Mouse (Mus musculus) heart, embryonic 16.5 days (tissue): ENCODE data around the gene Lmod1. TPM values are rescaled to one million over a fixed set of nuclear protein-coding genes. Genes with fewer than 3 reads are reported as not detected.

Source experiments
- ATAC-seq: fragments of 200-750 bp; cut with Nextera tagmentation; replicated peaks from 2 replicates; pipeline ENCODE4 v1.8.0; 2017; ENCODE audit warnings: moderate number of reproducible peaks; ENCODE audit not compliant: insufficient read depth, low FRiP score; ENCODE audit errors: extremely low read depth
- H3K27ac ChIP-seq: fragments of 300-500 bp; sonication (generic); 2 replicates; pipeline ENCODE4 v1.5.1; 2014; ENCODE audit warnings: mild to moderate bottlenecking, low read length, control low read depth, moderate library complexity
- H3K27me3 ChIP-seq: fragments of 300-500 bp; sonication (generic); 2 replicates; pipeline ENCODE4 v1.6.1; 2014; ENCODE audit warnings: low read length, mixed read lengths; ENCODE audit not compliant: control insufficient read depth, insufficient read depth
- H3K36me3 ChIP-seq: fragments of 300-500 bp; sonication (generic); 2 replicates; pipeline ENCODE4 v1.6.1; 2014; ENCODE audit not compliant: control insufficient read depth, insufficient read depth
- H3K4me1 ChIP-seq: fragments of 300-500 bp; sonication (generic); 2 replicates; pipeline ENCODE4 v1.6.1; 2014; ENCODE audit warnings: low read length, mixed read lengths; ENCODE audit not compliant: control insufficient read depth, insufficient read depth
- H3K4me2 ChIP-seq: fragments of 300-500 bp; sonication (generic); 2 replicates; pipeline ENCODE4 v1.6.1; 2014; ENCODE audit warnings: low read depth, mild to moderate bottlenecking, control low read depth, low read length
- H3K4me3 ChIP-seq: fragments of 300-500 bp; sonication (generic); 2 replicates; pipeline ENCODE4 v1.5.1; 2014; ENCODE audit warnings: mild to moderate bottlenecking, control low read depth, low read length
- H3K9ac ChIP-seq: fragments of 300-500 bp; sonication (generic); 2 replicates; pipeline ENCODE4 v1.6.1; 2014; ENCODE audit warnings: low read length, control low read depth
- H3K9me3 ChIP-seq: fragments of 300-500 bp; sonication (generic); replicated peaks from 2 replicates; pipeline ENCODE4 v1.6.1; 2016; ENCODE audit warnings: low read length; ENCODE audit not compliant: control insufficient read depth
- WGBS: fragments of 180-500 bp; shearing (Covaris S2); extraction: QIAGEN DNeasy Blood & Tissue Kit; methylation state at CpG from one replicate; pipeline ENCODE4 v1.1.7; 2014; 5-methylcytosine and 5-hydroxymethylcytosine counted together
- polyA plus RNA-seq: library from polyadenylated mRNA; unstranded; fragments of >200 nt; fragmentation: Nextera tagmentation; extraction: Ambion mirVana; gene quantifications from 2 replicates; pipeline ENCODE4 v1.2.1, GENCODE M21; 2015

The Lmod1 gene
- polyA plus RNA-seq, 1 experiment from 2014 or later: 1.7 TPM

- H3K27ac ChIP-seq: peak overlapping the region; percentile 84; the same call in 1 of the 2 replicates
- no peak overlapping the region for H3K9ac ChIP-seq
- no peaks in the 10 kb centered on the region for H3K9me3 ChIP-seq
- H3K4me2 ChIP-seq: no peak overlapping the region
- H3K4me3 ChIP-seq: no peak overlapping the region
- no peak for ATAC-seq
- peaks cover 51% of the 10 kb centered on the region for H3K36me3 ChIP-seq
- WGBS: 84% methylated on average over 4 of the region's 4 CpGs
- peaks cover 24% of the 10 kb centered on the region for H3K4me1 ChIP-seq
- H3K27me3 ChIP-seq: no peaks in the 10 kb centered on the region
Measured at GRCm38 (mm10) chr1:135412130-135412529, 87.5 kb downstream of the Lmod1 start.

GRCm38 (mm10) chr1:135413996-135414395 lies 89.4 kb downstream of the Lmod1 start:
- Histone ChIP-seq H3K9me3 (no peaks in the 10 kb centered on the region), H3K4me3 (no peak overlapping the region), H3K27me3 (no peaks in the 10 kb centered on the region), H3K4me2 (0 out of 2 replicates have a peak overlapping the region, but pooled peaks have one; percentile 2), H3K4me1 (peaks cover 24% of the 10 kb centered on the region), H3K9ac (no peak overlapping the region), H3K36me3 (peaks cover 52% of the 10 kb centered on the region), H3K27ac (peak overlapping the region; percentile 72)
- no peak for ATAC-seq

Other genes starting within 250 kb of the Lmod1 start
- 2.5 and 4.6 TPM in 2 replicates for gene Lgr6, start 219.5 kb upstream of the Lmod1 start, polyA plus RNA-seq
- gene Ptpn7, start 192.1 kb upstream of the Lmod1 start, polyA plus RNA-seq: 7.3 and 20.5 TPM in 2 replicates
- gene Arl8a, start 178.0 kb upstream of the Lmod1 start, polyA plus RNA-seq: 40.2 and 43.9 TPM in 2 replicates
- gene Gpr37l1, start 157.1 kb upstream of the Lmod1 start, polyA plus RNA-seq: not detected in 2 replicates
- 2.3 and 3.9 TPM in 2 replicates for gene Elf3, start 66.2 kb upstream of the Lmod1 start, polyA plus RNA-seq
- 54.6 and 57.1 TPM in 2 replicates for gene Rnpep, start 40.7 kb upstream of the Lmod1 start, polyA plus RNA-seq
- 342 and 379 TPM in 2 replicates for gene Timm17a, start 11.0 kb upstream of the Lmod1 start, polyA plus RNA-seq
- gene Shisa4, start 50.4 kb downstream of the Lmod1 start, polyA plus RNA-seq: 23.5 and 24.7 TPM in 2 replicates
- gene Ipo9, start 105.7 kb downstream of the Lmod1 start, polyA plus RNA-seq: 58.1 and 70.3 TPM in 2 replicates